Mouse (Mus musculus) bone marrow macrophage, adult 2 months (primary cell): ENCODE data around the gene Dennd5a.

Experiments
- CTCF ChIP-seq: IDR thresholded peaks from 2 replicates; pipeline ENCODE4 v1.5.1; 2012; ENCODE audit warnings: low read depth, mild to moderate bottlenecking, low read length, moderate library complexity
- POLR2A ChIP-seq: IDR thresholded peaks from 2 replicates; pipeline ENCODE4 v1.6.1; 2012; ENCODE audit warnings: mild to moderate bottlenecking, low read depth, low read length, borderline replicate concordance

DNA sequence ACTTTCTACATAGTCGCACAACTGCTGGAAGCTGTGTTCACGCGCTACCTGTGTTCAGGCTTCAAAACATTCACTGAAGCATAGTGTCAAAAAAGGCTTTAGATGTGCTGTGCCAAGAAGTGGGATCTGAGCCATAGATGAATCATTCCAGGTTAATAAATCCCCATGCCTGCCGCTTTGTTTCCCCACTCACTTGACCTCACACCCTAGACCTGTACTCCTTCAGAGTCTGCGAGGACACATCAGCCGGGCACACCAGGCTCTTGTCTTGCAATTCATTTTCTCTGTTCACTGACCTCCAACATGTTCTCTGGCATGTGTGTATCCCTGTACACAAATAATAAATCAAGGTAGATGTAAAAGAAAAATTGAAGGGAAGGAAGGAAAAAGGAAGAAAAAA, 48.8 kb upstream of the Dennd5a start:
- TF ChIP-seq POLR2A, result no peak
- TF ChIP-seq CTCF, result no peak
